Mouse (Mus musculus): ENCODE results near the gene Kif22.

Kif22 gene

GRCm38 (mm10) chr7:127030172-127030571, 12.1 kb downstream of the Kif22 start:
- DNase-seq = no peak

GRCm38 (mm10) chr7:127027885-127028284, 14.4 kb downstream of the Kif22 start:
- DNase-seq = no peak

GRCm38 (mm10) chr7:127026984-127027726, 15.1 kb downstream of the Kif22 start, which contains the start of gene Maz:
Maz (minus strand) TSS chr7:127027037.
- DNase-seq = peak; percentile 100

GRCm38 (mm10) chr7:127026616-127026983, 15.7 kb downstream of the Kif22 start:
- no peak for DNase-seq

- DNase-seq = peak; percentile 90
Measured at GRCm38 (mm10) chr7:127026161-127026600, 16.1 kb downstream of the Kif22 start.

GRCm38 (mm10) chr7:127025556-127026160, 16.6 kb downstream of the Kif22 start:
- no peak for DNase-seq

GRCm38 (mm10) chr7:127024755-127025555, 17.3 kb downstream of the Kif22 start:
- peak; percentile 89 for DNase-seq

- DNase-seq = peak; percentile 10
Measured at GRCm38 (mm10) chr7:127023896-127024690, 18.2 kb downstream of the Kif22 start.

GRCm38 (mm10) chr7:127023272-127023691, 19.0 kb downstream of the Kif22 start:
- peak; percentile 16 for DNase-seq

- DNase-seq = no peak
Measured at GRCm38 (mm10) chr7:127022528-127023271, 19.6 kb downstream of the Kif22 start.

- DNase-seq = no peak
Measured at GRCm38 (mm10) chr7:127021563-127022527, 20.4 kb downstream of the Kif22 start.

- DNase-seq = peak; percentile 81
Measured at GRCm38 (mm10) chr7:127020901-127021562, 21.2 kb downstream of the Kif22 start, which contains the start of the genes Gm42742 and Prrt2. Gm42742 (minus strand) TSS chr7:127021097. Prrt2 (minus strand) TSS chr7:127021211.

GRCm38 (mm10) chr7:127020491-127020890, 21.8 kb downstream of the Kif22 start:
- DNase-seq = no peak

- no peak for DNase-seq
Measured at GRCm38 (mm10) chr7:127020031-127020430, 22.2 kb downstream of the Kif22 start.

GRCm38 (mm10) chr7:127019306-127019960, 22.8 kb downstream of the Kif22 start:
- no peak for DNase-seq

- no peak for DNase-seq
Measured at GRCm38 (mm10) chr7:127018416-127019305, 23.6 kb downstream of the Kif22 start.

- DNase-seq = no peak
Measured at GRCm38 (mm10) chr7:127017950-127018345, 24.3 kb downstream of the Kif22 start.

Measured in retina, postnatal 1 day (tissue).